Mouse (Mus musculus): Measurements from ENCODE around the gene Abcg1.
A peak's percentile ranks its signal among the peaks of the same experiment; 100 is the strongest.

Gene Abcg1

GRCm38 (mm10) chr17:31131269-31131821 is 73.9 kb downstream of the Abcg1 start:
- no peak for DNase-seq

GRCm38 (mm10) chr17:31133776-31134175 is 76.3 kb downstream of the Abcg1 start:
- DNase-seq: no peak

GRCm38 (mm10) chr17:31134913-31135312 is 77.4 kb downstream of the Abcg1 start:
- no peak for DNase-seq

- DNase-seq: no peak
Measured at GRCm38 (mm10) chr17:31136291-31136690, 78.8 kb downstream of the Abcg1 start.

- DNase-seq: no peak
Measured at GRCm38 (mm10) chr17:31136821-31137220, 79.3 kb downstream of the Abcg1 start.

GRCm38 (mm10) chr17:31138398-31138797 is 80.9 kb downstream of the Abcg1 start:
- peak; percentile 36 to 60 for DNase-seq

- DNase-seq: no peak
Measured at GRCm38 (mm10) chr17:31142116-31142515, 84.6 kb downstream of the Abcg1 start.

- peak; percentile 17 to 23 for DNase-seq
Measured at GRCm38 (mm10) chr17:31144040-31145037, 86.9 kb downstream of the Abcg1 start, which contains the start of gene Tff2. TSS of gene Tff2 (minus strand) at chr17:31144282.

GRCm38 (mm10) chr17:31145998-31146397 is 88.5 kb downstream of the Abcg1 start:
- no peak for DNase-seq

- DNase-seq: no peak
Measured at GRCm38 (mm10) chr17:31152512-31152911, 95.0 kb downstream of the Abcg1 start.

- DNase-seq: no peak
Measured at GRCm38 (mm10) chr17:31152966-31153499, 95.6 kb downstream of the Abcg1 start.

GRCm38 (mm10) chr17:31153785-31154184 is 96.3 kb downstream of the Abcg1 start:
- DNase-seq: no peak

- DNase-seq: no peak
Measured at GRCm38 (mm10) chr17:31157921-31158320, 100.4 kb downstream of the Abcg1 start.

GRCm38 (mm10) chr17:31160291-31160690 is 102.8 kb downstream of the Abcg1 start:
- DNase-seq: no peak

- DNase-seq: no peak
Measured at GRCm38 (mm10) chr17:31162607-31163006, 105.1 kb downstream of the Abcg1 start.

- DNase-seq: no peak
Measured at GRCm38 (mm10) chr17:31163821-31164220, 106.3 kb downstream of the Abcg1 start.

- DNase-seq: no peak
Measured at GRCm38 (mm10) chr17:31165127-31165526, 107.7 kb downstream of the Abcg1 start, which contains the start of gene Tff1. TSS of gene Tff1 (minus strand) at chr17:31165277.
